Mouse (Mus musculus) liver, embryonic 11.5 days (tissue): ENCODE measurements around the gene Ptpn4. TPM values are rescaled to one million over a fixed set of nuclear protein-coding genes. Genes with fewer than 3 reads are reported as not detected.

Experiments
- ATAC-seq: fragments of 200-750 bp; cut with Nextera tagmentation; replicated peaks from 2 replicates; pipeline ENCODE4 v1.8.0; 2017; ENCODE audit warnings: moderate number of reproducible peaks, mild to moderate bottlenecking, moderate TSS enrichment, moderate library complexity; ENCODE audit not compliant: low FRiP score
- DNase-seq: peaks from one replicate; pipeline ENCODE4 v3.0.0-alpha.2; 2017; ENCODE audit warnings: low spot score
- H3K27ac ChIP-seq: fragments of 300-500 bp; sonication (generic); 2 replicates; pipeline ENCODE4 v1.5.1; 2014; ENCODE audit warnings: mild to moderate bottlenecking, low read depth, low read length, control low read depth
- H3K27me3 ChIP-seq: fragments of 300-500 bp; sonication (generic); replicated peaks from 2 replicates; pipeline ENCODE4 v1.6.1; 2014; ENCODE audit warnings: low read length, mixed read lengths; ENCODE audit not compliant: control insufficient read depth, insufficient read depth
- H3K36me3 ChIP-seq: fragments of 300-500 bp; sonication (generic); 2 replicates; pipeline ENCODE4 v1.6.1; 2014; ENCODE audit warnings: mild to moderate bottlenecking, low read length, moderate library complexity, mixed read lengths; ENCODE audit not compliant: control insufficient read depth, insufficient read depth
- H3K4me1 ChIP-seq: fragments of 300-500 bp; sonication (generic); replicated peaks from 2 replicates; pipeline ENCODE4 v1.6.1; 2014; ENCODE audit warnings: low read length, mixed read lengths; ENCODE audit not compliant: control insufficient read depth, insufficient read depth
- H3K4me2 ChIP-seq: fragments of 300-500 bp; sonication (generic); 2 replicates; pipeline ENCODE4 v1.6.1; 2014; ENCODE audit warnings: mild to moderate bottlenecking, control low read depth, moderate library complexity
- H3K4me3 ChIP-seq: fragments of 300-500 bp; sonication (generic); 2 replicates; pipeline ENCODE4 v1.5.1; 2014; ENCODE audit warnings: low read depth, low read length, control low read depth
- H3K9ac ChIP-seq: fragments of 300-500 bp; sonication (generic); 2 replicates; pipeline ENCODE4 v1.6.1; 2014; ENCODE audit warnings: low read depth, low read length, control low read depth
- H3K9me3 ChIP-seq: fragments of 300-500 bp; sonication (generic); 2 replicates; pipeline ENCODE4 v1.6.1; 2016; ENCODE audit warnings: low read length, inconsistent platforms, mixed read lengths; ENCODE audit not compliant: control insufficient read depth
- WGBS: fragments of 180-500 bp; shearing (Covaris S2); extraction: QIAGEN DNeasy Blood & Tissue Kit; methylation state at CpG from one replicate; pipeline ENCODE4 v1.1.7; 2014; 5-methylcytosine and 5-hydroxymethylcytosine counted together
- polyA plus RNA-seq: library from polyadenylated mRNA; unstranded; fragments of >200 nt; fragmentation: Nextera tagmentation; extraction: Ambion mirVana; gene quantifications from 2 replicates; pipeline ENCODE4 v1.2.1, GENCODE M21; 2014

Gene Ptpn4
- polyA plus RNA-seq, 1 experiment from 2014 or later, result 5.4 TPM

DNA sequence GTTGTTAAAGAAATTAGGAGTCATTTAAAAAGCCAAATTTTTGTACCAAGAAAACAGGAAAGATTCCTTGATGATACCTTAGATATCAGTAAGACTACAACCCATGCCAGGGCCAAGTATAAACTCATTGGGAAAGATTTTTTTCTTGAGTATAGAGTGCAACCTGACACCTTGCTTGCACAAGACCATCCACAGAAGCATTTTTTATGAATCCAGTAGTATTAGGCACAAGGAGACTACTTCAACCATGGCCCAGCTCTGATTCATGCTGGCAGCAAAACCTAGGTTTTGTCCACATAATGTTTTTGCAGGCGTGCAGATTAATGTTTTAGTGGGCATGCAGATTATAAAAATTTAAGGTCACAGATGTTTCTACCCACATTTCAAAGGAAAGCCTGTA is 46.8 kb downstream of the Ptpn4 start:
- Histone ChIP-seq H3K4me3 (no peak overlapping the region), H3K9ac (no peak overlapping the region), H3K4me2 (no peak overlapping the region), H3K36me3 (no peaks in the 10 kb centered on the region), H3K27ac (no peak overlapping the region), H3K9me3 (no peaks in the 10 kb centered on the region), H3K4me1 (no peaks in the 10 kb centered on the region), H3K27me3 (no peaks in the 10 kb centered on the region)
- no peak for ATAC-seq
- DNase-seq, result no peak
- 69% methylated on average over 1 of the region's 1 CpGs for WGBS

DNA sequence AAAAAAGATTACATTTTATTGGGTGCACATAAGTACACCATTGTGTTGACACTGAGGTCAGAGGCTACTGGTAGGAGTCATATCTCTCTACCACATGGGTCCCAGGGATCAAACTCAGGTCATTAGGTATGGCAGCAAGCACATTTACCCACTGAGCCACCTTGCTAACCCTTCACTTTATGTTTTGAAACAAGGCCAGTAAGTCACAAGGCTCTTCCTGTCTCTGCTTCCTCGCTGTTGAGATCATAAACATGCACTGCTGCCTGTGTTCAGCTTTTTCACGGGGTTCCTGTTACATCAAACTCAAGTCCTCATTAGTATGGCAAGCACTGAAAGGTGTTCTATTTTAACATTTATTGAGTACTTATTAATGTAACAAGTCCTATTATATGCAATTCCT is 61.5 kb downstream of the Ptpn4 start:
- H3K4me3 ChIP-seq, result no peak overlapping the region
- DNase-seq, result no peak
- H3K27ac ChIP-seq, result no peak overlapping the region
- H3K27me3 ChIP-seq, result no peaks in the 10 kb centered on the region
- H3K9ac ChIP-seq, result no peak overlapping the region
- H3K9me3 ChIP-seq, result no peaks in the 10 kb centered on the region
- WGBS, result 76% methylated on average over 2 of the region's 2 CpGs
- H3K4me2 ChIP-seq, result no peak overlapping the region
- H3K4me1 ChIP-seq, result no peaks in the 10 kb centered on the region
- H3K36me3 ChIP-seq, result no peaks in the 10 kb centered on the region
- ATAC-seq, result no peak

DNA sequence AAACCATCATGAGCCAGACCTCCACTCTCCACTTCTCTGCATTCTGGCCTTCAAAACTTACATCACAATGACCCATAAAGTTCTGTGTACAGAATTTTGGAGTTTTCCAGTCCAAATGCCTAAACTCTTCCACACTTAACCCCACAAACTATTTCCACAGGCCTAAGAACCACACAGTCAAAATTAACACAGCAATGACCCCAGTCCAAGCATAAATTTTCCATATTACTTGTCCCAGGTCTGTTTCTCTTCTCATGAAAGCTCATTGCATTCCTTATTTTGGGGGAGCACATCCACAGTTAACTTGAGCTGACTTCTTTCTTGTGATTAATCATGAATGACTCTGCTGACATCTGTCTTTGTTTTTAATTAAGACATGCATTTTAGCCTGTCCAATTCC is 101.7 kb downstream of the Ptpn4 start:
- H3K9ac ChIP-seq, result no peak overlapping the region

DNA sequence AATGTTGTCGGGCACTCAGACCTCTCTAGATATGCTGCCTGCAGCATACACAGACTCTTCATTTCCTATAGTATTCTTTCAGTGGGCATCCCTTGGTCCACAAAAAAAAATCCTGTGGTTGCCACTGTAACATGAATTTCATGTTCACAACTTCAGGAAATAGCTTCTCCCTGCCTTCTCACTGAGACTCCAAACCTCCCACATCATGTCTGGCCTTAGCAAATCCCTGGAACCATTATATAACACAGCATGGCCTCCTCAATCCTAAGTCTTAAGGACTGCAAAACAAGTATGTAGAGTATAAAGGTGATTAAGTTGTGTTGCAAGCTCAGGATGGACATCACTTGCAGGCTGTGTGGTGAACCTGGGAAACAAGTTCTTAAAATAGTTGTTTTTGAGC is 102.6 kb downstream of the Ptpn4 start:
- Histone ChIP-seq H3K36me3 (peaks cover 3% of the 10 kb centered on the region), H3K9me3 (0 out of 2 replicates have a peak, but pooled peaks cover under 1% of the 10 kb centered on the region), H3K4me1 (no peaks in the 10 kb centered on the region), H3K4me2 (no peak overlapping the region), H3K27me3 (no peaks in the 10 kb centered on the region), H3K27ac (no peak overlapping the region), H3K9ac (no peak overlapping the region), H3K4me3 (no peak overlapping the region)
- ATAC-seq (no peak), DNase-seq (no peak)
- 89% methylated on average over 1 of the region's 1 CpGs for WGBS

More for the DNA sequence above, 101.7 kb downstream of the Ptpn4 start:
- no peak for ATAC-seq
- H3K4me1 ChIP-seq, result no peaks in the 10 kb centered on the region
- H3K4me3 ChIP-seq, result no peak overlapping the region
- H3K36me3 ChIP-seq, result peaks cover 12% of the 10 kb centered on the region
- H3K9me3 ChIP-seq, result 0 out of 2 replicates have a peak, but pooled peaks cover 6% of the 10 kb centered on the region
- no peak for DNase-seq
- H3K27ac ChIP-seq, result no peak overlapping the region
- no peak overlapping the region for H3K4me2 ChIP-seq
- no peaks in the 10 kb centered on the region for H3K27me3 ChIP-seq

DNA sequence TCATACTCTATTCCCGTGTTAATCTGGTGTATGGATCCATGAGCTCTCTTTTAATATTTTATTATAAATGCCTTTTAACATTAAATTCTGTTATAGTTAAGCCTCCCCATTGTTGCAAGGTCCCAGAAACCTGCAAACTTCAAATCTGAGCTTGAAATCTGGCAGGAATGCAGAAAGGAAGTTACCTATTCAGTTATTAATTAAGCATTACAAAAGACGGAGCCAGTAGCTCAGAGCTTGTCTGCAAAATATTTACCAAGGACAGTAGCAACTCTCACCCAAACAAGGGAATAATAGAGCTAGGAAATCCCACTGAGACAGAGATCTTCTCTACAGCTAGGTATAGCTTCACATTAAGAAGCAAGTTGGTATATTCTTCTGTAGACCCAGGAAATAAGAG is 106.2 kb downstream of the Ptpn4 start:
- WGBS, result 88% methylated on average over 2 of the region's 2 CpGs

DNA sequence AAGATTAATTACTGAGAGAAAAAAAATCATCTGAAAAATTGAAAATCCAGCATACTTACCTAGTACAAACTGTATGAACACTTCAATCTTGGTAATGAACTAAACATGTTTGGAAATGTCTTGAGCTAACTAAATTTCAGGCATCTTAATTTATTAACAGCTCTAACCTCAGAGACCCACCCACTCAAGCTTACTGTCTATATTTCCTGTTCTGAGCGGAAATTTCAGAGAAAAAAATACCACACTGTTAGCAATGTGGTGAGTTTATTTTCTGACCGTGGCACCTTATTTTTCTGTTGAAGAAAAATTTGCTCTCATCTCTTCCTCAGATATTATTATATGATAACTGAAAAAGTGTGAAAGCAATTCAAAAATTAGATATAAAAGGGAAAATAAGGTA is 124.4 kb downstream of the Ptpn4 start:
- Histone ChIP-seq H3K27me3 (no peaks in the 10 kb centered on the region), H3K9me3 (no peaks in the 10 kb centered on the region), H3K4me3 (no peak overlapping the region), H3K36me3 (no peaks in the 10 kb centered on the region), H3K4me1 (no peaks in the 10 kb centered on the region), H3K9ac (no peak overlapping the region), H3K27ac (no peak overlapping the region), H3K4me2 (no peak overlapping the region)
- WGBS, result 79% methylated on average over 2 of the region's 2 CpGs
- DNase-seq, result no peak
- ATAC-seq, result no peak

More for the DNA sequence above, 106.2 kb downstream of the Ptpn4 start:
- Histone ChIP-seq H3K4me3 (no peak overlapping the region), H3K36me3 (no peaks in the 10 kb centered on the region), H3K4me1 (no peaks in the 10 kb centered on the region), H3K9ac (no peak overlapping the region), H3K9me3 (no peaks in the 10 kb centered on the region), H3K27me3 (no peaks in the 10 kb centered on the region), H3K4me2 (no peak overlapping the region), H3K27ac (no peak overlapping the region)
- DNase-seq (no peak), ATAC-seq (no peak)

DNA sequence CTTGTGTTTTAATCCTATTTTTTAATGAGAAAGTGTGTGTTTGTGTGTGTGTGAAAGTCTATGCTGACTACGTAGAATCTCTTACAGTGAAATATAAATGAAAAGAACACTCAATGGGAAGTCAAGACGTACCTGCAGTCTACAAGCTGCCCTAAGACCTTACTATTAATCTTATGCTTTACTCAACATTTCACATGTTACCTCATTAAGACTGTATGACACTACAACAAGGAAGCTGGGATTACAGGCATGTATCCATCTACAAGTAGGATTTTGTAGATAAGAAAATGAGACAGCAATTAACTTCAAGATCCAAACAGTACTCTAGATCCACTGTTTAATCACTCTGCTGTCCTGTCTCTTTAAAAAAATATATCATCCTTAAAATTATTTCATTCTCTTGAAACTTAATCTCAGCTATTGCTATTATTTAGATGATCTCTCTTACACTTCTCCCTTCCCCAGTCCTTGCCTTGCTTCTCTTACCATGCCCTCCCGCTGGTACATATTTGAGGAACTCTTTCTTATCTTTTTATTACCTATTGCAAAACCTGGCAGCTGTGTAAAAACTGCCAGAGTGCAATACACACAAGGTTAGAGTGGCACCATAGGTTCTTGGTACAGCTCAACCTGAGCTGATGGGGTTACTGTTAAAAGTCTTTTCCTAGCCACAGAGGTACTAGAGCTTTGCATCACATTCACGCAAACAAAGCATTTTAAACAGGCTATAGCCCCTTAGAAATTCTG is 130.8 kb downstream of the Ptpn4 start:
- H3K9ac ChIP-seq, result no peak overlapping the region
- no peak for DNase-seq
- H3K9me3 ChIP-seq, result no peaks in the 10 kb centered on the region
- H3K4me2 ChIP-seq, result no peak overlapping the region
- no peak overlapping the region for H3K27ac ChIP-seq
- H3K4me1 ChIP-seq, result no peaks in the 10 kb centered on the region
- no peak overlapping the region for H3K4me3 ChIP-seq
- 85% methylated on average over 4 of the region's 4 CpGs for WGBS
- no peak for ATAC-seq
- no peaks in the 10 kb centered on the region for H3K27me3 ChIP-seq
- no peaks in the 10 kb centered on the region for H3K36me3 ChIP-seq

DNA sequence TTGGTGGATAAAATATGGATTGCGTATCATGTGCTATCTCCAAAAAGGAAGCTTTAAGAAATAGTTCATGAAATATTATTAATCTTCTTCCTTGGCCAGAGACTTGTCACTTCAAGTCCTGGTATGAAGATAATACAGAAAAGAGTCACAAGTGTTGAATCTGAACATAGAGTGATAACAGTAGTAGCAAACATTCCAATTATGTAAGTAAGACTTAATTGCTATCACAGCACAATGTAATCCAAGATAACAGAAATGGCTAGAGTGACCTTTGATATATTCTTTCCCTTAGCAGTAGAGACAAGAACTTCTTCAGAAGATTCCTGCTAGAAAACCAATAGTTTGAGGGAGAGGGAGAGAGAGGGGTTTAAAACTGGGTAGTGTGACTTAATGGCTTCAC is 140.6 kb downstream of the Ptpn4 start:
- Histone ChIP-seq H3K36me3 (peaks cover 3% of the 10 kb centered on the region; the same call in 1 of the 2 replicates), H3K4me1 (no peaks in the 10 kb centered on the region), H3K4me3 (no peak overlapping the region), H3K9ac (no peak overlapping the region), H3K27ac (no peak overlapping the region), H3K27me3 (no peaks in the 10 kb centered on the region), H3K4me2 (no peak overlapping the region), H3K9me3 (no peaks in the 10 kb centered on the region)
- no peak for ATAC-seq
- 90% methylated on average over 1 of the region's 1 CpGs for WGBS
- DNase-seq, result no peak
